Mouse (Mus musculus) CD4-positive, CD25-positive, alpha-beta regulatory T cell, adult 2 months (primary cell): ENCODE data around the gene Mapk12.

Source experiments
- DNase-seq: peaks from one replicate; pipeline ENCODE4 v3.0.0-alpha.2; 2012; ENCODE audit warnings: low read depth, low spot score

The Mapk12 gene

GRCm38 (mm10) chr15:89138531-89138930, 2.0 kb downstream of the Mapk12 start:
- no peak for DNase-seq

- DNase-seq = no peak
These were observed 2.5 kb downstream of the Mapk12 start for GRCm38 (mm10) chr15:89138046-89138405.

GRCm38 (mm10) chr15:89137378-89138045, 3.0 kb downstream of the Mapk12 start:
- no peak for DNase-seq

GRCm38 (mm10) chr15:89136461-89137155, 3.9 kb downstream of the Mapk12 start:
- DNase-seq = no peak

DNA sequence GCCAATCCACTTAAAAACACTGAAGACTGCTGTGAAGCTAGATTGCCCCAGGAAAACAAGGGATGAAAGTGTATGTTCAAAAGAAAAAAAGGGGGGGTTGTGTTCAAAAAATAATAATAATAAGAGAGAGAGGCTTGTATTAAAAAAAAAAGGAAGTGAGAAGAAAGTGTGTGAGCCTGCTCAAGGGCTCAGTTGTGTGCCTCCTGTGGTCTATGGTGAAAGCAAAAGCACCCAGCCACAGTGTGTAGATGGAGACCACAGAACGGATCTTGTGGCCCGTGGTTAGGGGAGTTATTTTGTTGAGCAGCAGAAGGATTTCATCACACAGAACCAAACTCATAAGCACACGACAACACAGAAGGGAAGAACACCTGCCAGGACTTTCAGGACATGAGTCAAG, 9.2 kb downstream of the Mapk12 start:
- peak; percentile 82 for DNase-seq

- no peak for DNase-seq
These were observed 10.3 kb downstream of the Mapk12 start for GRCm38 (mm10) chr15:89130245-89130644.

- DNase-seq = peak; percentile 88
These were observed 11.8 kb downstream of the Mapk12 start, which contains the start of gene Hdac10 for GRCm38 (mm10) chr15:89128382-89129350. Gene Hdac10, minus strand, starts transcription at chr15:89128700.

DNA sequence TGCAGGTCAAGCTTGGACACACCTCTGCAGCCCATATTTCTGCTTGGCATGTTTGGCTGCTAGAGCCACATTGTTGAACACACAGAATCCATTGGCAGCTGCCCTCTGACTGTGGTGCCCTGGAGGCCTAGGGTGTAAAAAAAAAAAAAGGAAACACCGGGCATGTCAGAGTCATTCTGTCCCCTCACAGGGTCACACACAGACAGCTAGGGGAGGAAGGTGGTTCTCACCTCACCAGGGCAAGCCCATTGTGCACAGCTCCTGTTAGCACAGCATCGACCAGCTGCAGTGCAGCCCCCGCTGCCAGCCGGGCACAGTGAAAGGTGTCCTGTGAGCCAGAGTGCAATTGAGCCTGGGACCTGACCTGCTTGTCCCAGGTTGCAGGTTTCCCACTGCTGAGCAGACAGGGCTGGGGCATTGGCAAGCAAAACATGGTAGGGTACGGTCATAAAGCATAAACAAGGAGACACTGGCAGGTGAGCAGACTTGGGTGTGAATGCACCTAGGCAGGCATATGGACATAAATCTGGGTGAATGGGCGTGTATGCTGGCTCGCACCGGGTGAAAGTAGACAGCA, 13.1 kb downstream of the Mapk12 start:
- no peak for DNase-seq

DNA sequence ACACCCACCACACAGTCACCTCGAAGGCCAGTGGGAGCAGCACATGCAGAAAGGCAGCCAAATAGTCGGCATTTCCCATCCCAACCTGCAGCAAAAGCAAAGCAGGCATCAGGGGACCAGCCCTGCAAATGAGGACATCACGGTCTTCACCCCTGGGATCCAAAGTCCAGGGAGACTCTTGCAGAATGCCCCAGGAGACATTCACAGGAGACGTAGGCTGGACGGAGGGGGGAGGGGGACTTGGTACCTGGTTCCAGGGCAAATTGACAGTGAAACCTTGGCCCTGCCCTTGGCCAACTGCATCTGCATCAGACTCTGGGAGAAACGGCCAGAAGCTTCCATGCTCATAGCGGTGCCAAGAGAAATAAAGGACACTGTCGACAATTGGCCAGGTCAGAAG, 13.9 kb downstream of the Mapk12 start:
- no peak for DNase-seq

DNA sequence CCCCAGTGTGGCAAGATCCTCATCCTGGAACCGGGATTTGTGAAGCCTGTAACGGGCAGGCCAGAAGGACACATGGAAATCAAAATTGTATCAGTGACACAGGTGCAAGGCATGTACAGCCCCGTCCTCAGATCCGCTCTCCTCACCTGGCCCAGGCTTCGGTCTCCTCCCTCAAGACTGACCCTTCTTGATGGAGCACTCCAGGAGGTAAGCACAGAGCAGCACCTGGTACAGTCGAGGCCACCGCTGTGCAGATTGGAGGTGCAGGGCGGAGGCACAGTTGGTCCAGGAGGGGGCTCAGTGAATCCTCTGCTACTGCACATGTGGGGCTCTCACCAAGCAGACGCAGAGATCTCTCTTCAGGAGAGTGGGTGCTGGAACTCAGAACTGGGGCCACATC, 15.2 kb downstream of the Mapk12 start:
- DNase-seq = no peak

DNA sequence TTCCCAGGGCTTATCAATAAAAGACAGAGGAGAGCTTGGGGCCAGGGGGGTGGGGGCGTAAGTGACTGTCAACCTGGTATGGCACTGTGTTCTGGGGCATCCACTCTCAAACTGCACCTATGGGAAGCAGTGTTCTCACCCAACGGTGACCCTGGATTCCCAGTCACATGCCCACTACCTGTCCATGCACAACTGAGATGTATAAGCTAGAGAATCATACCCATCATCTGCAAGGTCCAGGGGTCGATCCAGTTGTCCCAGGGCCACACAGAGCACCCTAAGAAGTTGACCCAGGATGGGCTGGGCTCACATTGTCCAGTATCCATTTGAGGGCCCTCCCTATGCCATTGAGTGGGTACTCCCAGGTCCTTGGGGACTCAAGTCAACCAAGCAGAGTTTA, 16.2 kb downstream of the Mapk12 start:
- DNase-seq = no peak

DNA sequence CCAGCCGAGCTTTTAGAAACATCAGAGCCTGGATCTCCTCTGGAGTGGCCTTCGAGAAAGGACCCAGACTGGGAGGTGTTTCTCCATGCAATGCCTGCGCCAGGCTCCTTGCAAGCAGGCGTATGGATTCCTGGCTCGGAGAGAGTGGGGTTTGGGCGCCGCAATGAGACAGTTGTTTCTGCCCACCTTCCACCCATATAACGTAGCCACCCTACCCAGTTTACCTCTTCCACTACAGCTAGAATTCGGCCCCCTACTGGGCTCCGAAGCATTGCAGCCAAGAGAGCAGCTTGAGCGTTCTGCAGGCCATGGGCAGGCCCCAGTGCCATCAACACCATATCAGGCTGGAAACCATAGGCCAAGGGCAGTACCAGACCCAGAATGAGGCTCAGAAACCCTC, 16.9 kb downstream of the Mapk12 start:
- DNase-seq = peak; percentile 35

- peak; percentile 96 for DNase-seq
These were observed 17.7 kb downstream of the Mapk12 start, which contains the start of gene Tubgcp6 for GRCm38 (mm10) chr15:89122649-89123366. Gene Tubgcp6, minus strand, starts transcription at chr15:89123112.

DNA sequence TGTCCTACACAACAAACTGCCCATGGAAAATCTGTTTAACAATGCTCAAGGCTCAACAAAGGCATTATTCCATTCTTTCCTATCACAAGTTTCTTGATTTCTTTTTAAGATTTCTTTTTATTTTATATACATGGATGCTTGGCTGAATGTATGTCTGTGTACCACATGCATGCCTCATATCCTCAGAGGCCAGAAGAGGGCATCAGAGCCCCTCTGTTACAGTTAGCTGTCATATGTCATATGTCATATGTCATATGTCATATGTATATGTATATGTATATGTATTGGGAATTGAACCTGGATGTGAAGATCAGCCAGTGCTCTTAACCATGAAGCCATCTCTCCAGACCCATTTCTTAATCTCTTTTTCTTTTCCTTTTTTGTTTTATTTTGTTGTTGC, 22.5 kb downstream of the Mapk12 start:
- DNase-seq = peak; percentile 77

GRCm38 (mm10) chr15:89110147-89110546, 30.4 kb downstream of the Mapk12 start:
- no peak for DNase-seq

GRCm38 (mm10) chr15:89106976-89107375, 33.5 kb downstream of the Mapk12 start:
- no peak for DNase-seq

DNA sequence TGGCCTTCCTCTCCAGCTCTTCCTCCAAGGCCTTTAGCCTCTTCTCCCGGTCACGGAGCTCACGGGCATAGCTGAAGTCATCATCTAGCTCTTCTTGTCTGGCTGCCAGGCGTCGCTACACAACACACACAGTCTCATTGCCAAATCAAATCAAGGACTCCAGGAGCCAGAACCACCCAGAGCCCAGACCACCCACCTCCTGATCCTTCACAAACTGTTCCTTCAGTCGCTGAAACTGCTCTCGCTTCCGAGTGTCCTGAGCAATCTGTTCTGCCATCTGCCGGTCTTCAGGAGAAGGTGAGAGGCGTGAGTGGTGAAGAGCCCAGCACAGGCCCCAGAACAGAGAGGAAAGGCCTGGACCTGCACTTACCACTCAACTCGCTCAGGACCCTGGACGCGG, 34.4 kb downstream of the Mapk12 start:
- DNase-seq = no peak

GRCm38 (mm10) chr15:89104425-89104824, 36.1 kb downstream of the Mapk12 start:
- no peak for DNase-seq

GRCm38 (mm10) chr15:89103921-89104320, 36.6 kb downstream of the Mapk12 start:
- no peak for DNase-seq

DNA sequence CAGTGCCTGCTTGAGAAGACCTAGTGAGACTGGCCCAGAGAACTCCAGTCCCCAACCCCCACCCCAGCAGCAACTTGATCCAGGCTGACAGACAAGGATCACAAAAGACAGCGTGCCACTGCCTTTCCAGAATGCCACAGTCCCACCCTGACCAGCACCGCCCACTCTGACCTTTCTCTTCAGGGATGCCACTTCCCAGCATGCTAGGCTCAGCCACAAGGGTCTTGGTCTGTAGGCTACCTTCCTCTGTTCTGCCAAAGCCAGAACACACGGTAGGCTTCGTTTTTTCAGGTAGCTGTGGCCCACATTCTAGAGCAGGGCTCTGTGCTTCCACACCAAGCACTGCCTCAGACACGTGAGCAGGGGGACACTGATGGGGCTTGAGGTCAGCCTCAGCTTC, 37.9 kb downstream of the Mapk12 start:
- no peak for DNase-seq

- DNase-seq = no peak
These were observed 39.7 kb downstream of the Mapk12 start for GRCm38 (mm10) chr15:89100823-89101222.
